Mouse (Mus musculus) spleen, adult 2 months (tissue): ENCODE data around the gene Zcwpw1.

Experiments used
- CTCF ChIP-seq: fragments of 200-500 bp; IDR thresholded peaks from 2 replicates; pipeline ENCODE4 v1.5.1; 2011; ENCODE audit warnings: mild to moderate bottlenecking, inconsistent platforms; ENCODE audit not compliant: insufficient read depth, insufficient read length, insufficient replicate concordance; ENCODE audit errors: extremely low read depth
- POLR2A ChIP-seq: fragments of 200-500 bp; IDR thresholded peaks from 2 replicates; pipeline ENCODE4 v1.6.1; 2011; ENCODE audit warnings: low read depth, low read length, inconsistent platforms

DNA sequence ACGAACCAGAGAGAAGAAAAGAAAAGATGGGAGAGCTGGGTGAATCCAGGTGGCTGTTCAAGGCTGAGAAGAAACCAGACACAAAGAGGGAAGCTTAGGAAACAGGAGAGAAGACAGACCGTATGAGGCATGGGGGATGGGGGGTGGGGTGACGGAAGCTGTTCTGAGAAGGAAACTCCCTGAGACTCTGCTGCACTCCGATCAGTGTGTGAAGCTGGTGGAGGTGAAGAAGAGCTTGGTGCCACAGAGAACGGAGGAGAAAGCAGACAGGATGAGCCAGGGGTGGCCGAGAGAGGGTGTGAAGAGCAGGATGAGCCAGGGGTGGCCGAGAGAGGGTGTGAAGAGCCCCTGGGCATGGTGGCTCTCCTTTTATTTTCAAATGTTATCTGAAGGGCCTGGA is 38.8 kb downstream of the Zcwpw1 start:
- TF ChIP-seq CTCF (no peak), POLR2A (no peak)
